In the genomic region with DNA sequence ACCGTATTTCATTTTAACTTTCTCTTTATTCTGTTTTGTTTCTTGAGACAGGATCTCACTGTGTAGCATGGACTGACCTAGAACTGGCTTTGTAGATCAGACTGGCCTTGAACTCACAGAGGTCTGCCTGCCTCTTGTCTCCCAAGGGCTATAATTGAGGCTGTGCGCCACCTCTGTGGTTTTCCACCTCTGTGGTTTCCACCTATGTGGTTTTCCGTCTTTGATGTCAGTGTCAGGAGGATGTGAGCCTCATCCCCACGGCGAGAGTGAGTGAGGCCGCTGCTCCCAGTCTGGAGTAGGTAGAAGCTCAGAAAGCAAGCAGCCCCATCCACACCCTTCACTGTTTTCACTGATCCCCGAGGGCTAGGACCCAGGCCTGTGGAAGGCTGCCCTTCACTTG, we compare ENCODE assay signal across 33 mouse cellular contexts. TPM values are rescaled to one million over a fixed set of nuclear protein-coding genes. Genes with fewer than 3 reads are reported as not detected.
DNase-seq lines count a peak whose midpoint lies in the region; ATAC-seq lines count a peak whose summit lies in the region.
"Had no signal": no experiment of that assay in that cellular context is flagged by ENCODE, and none has a peak within 500 bp of the region (broad histone marks: within the 10 kb centered on the region; RNA-seq: fewer than 3 reads in every experiment).

No protein-coding gene starts in this region.

- DNase-seq in CD4-positive, CD25-positive, alpha-beta regulatory T cell, adult 2 months (ENCODE audit: low read depth, low spot score) = peak; percentile 33
- DNase-seq in thymus, postnatal 0 days (ENCODE audit: low spot score) = peak; percentile 49
- DNase-seq in thymus, adult 18-20 months = no peak
- DNase-seq in thymus, postnatal 25 days = peak; percentile 42
- DNase-seq in adrenal gland, postnatal 4 days (ENCODE audit: low spot score in 2 of 2) = no peak
- DNase-seq: adrenal gland, adult 2 months; adrenal gland, postnatal 25 days; cerebellum, adult 18-20 months; cerebellum, adult 9-10 months; cerebellum, postnatal 14 days; forebrain, postnatal 0 days; gastrocnemius, adult 2 months; gastrocnemius, postnatal 14 days; heart, adult 11 months had no signal

- no peak overlapping the region for H3K9ac ChIP-seq in kidney, embryonic 14.5 days (ENCODE audit: low read depth, low read length)
- H3K9ac ChIP-seq: embryonic facial prominence, embryonic 12.5 days; embryonic facial prominence, embryonic 15.5 days; forebrain, postnatal 0 days; hindbrain, embryonic 12.5 days; hindbrain, embryonic 15.5 days had no signal

- no peaks in the 10 kb centered on the region for H3K27me3 ChIP-seq in kidney, embryonic 14.5 days (ENCODE audit: control insufficient read depth, insufficient read depth, low read length)
- H3K27me3 ChIP-seq: embryonic facial prominence, embryonic 12.5 days; embryonic facial prominence, embryonic 15.5 days; hindbrain, embryonic 12.5 days; hindbrain, embryonic 15.5 days had no signal

- peaks cover 54% of the 10 kb centered on the region for H3K36me3 ChIP-seq in kidney, embryonic 14.5 days (ENCODE audit: control insufficient read depth, insufficient read depth, low read length)

- 85% methylated on average over 7 of the region's 7 CpGs for WGBS in kidney, embryonic 14.5 days

- no peak for ATAC-seq in CD4-positive, CD25-positive, alpha-beta regulatory T cell, adult 4 months
- ATAC-seq in activated CD4-positive, CD25-positive, alpha-beta regulatory T cell, adult 4 months = peak; percentile 14
- no peak for ATAC-seq in kidney, embryonic 14.5 days (ENCODE audit: low FRiP score, low TSS enrichment)
- ATAC-seq: forebrain, embryonic 14.5 days; forebrain, postnatal 0 days had no signal

- no peaks in the 10 kb centered on the region for H3K4me1 ChIP-seq in kidney, embryonic 14.5 days (ENCODE audit: control insufficient read depth, insufficient read depth, low read length)
- H3K4me1 ChIP-seq: embryonic facial prominence, embryonic 12.5 days; embryonic facial prominence, embryonic 15.5 days; hindbrain, embryonic 12.5 days; hindbrain, embryonic 15.5 days had no signal

- no peak overlapping the region for H3K4me2 ChIP-seq in kidney, embryonic 14.5 days (replicated peaks; ENCODE audit: low read depth, low read length)
- H3K4me2 ChIP-seq: embryonic facial prominence, embryonic 12.5 days; embryonic facial prominence, embryonic 15.5 days; heart, embryonic 11.5 days; hindbrain, embryonic 12.5 days; hindbrain, embryonic 15.5 days had no signal

- no peaks in the 10 kb centered on the region for H3K9me3 ChIP-seq in kidney, embryonic 14.5 days (ENCODE audit: control insufficient read depth, low read length)
- H3K9me3 ChIP-seq: embryonic facial prominence, embryonic 12.5 days; embryonic facial prominence, embryonic 15.5 days; hindbrain, embryonic 12.5 days; hindbrain, embryonic 15.5 days had no signal

- H3K27ac ChIP-seq in kidney, embryonic 14.5 days (ENCODE audit: low read depth, low read length) = no peak overlapping the region
- H3K27ac ChIP-seq: embryonic facial prominence, embryonic 12.5 days; embryonic facial prominence, embryonic 15.5 days; gastrocnemius, adult 2 months; hindbrain, embryonic 12.5 days; hindbrain, embryonic 15.5 days had no signal

- H3K4me3 ChIP-seq in kidney, embryonic 14.5 days (ENCODE audit: low read length) = no peak overlapping the region
- H3K4me3 ChIP-seq: embryonic facial prominence, embryonic 12.5 days; embryonic facial prominence, embryonic 15.5 days; gastrocnemius, adult 2 months; hindbrain, embryonic 12.5 days; hindbrain, embryonic 15.5 days had no signal

RNA-seq across cellular contexts. Expression of gene Mrps26, which starts 8.7 kb away (rescaled TPM):
- polyA plus RNA-seq in CD4-positive, CD25-positive, alpha-beta regulatory T cell, adult 4 months (2017; shearing (Covaris generic)) = 10 to 100 TPM; 22.9 to 28.7 TPM
- 140 and 150 TPM in 2 replicates for polyA plus RNA-seq in thymus, postnatal 0 days (2015; fragmentation: Nextera tagmentation; extraction: Ambion mirVana)
- polyA plus RNA-seq in activated CD4-positive, CD25-positive, alpha-beta regulatory T cell, adult 4 months (2017; shearing (Covaris generic)) = 10 to 100 TPM; 25.4 to 31.1 TPM
- 99.1 and 111 TPM in 2 replicates for polyA plus RNA-seq in kidney, embryonic 14.5 days (2014; fragmentation: Nextera tagmentation; extraction: Ambion mirVana)
- total RNA-seq in adrenal gland, postnatal 4 days (2021) = 10 to 100 TPM; 72.2 to 73.0 TPM

RNA-seq across cellular contexts. Expression of gene Oxt, which starts 21.1 kb away (rescaled TPM):
- polyA plus RNA-seq in CD4-positive, CD25-positive, alpha-beta regulatory T cell, adult 4 months (2017; shearing (Covaris generic)) = not detected
- polyA plus RNA-seq in thymus, postnatal 0 days (2015; fragmentation: Nextera tagmentation; extraction: Ambion mirVana) = 0.55 and 1.3 TPM in 2 replicates
- not detected for polyA plus RNA-seq in activated CD4-positive, CD25-positive, alpha-beta regulatory T cell, adult 4 months (2017; shearing (Covaris generic))
- polyA plus RNA-seq in kidney, embryonic 14.5 days (2014; fragmentation: Nextera tagmentation; extraction: Ambion mirVana) = not detected in 2 replicates
- not detected for total RNA-seq in adrenal gland, postnatal 4 days (2021)
- total RNA-seq: adrenal gland, adult 2 months; adrenal gland, postnatal 25 days; common myeloid progenitor, adult 5-6 weeks; gastrocnemius, adult 2 months; gastrocnemius, postnatal 14 days; gastrocnemius, postnatal 4 days; heart, adult 8-10 months; heart, postnatal 25 days; hematopoietic stem cell, adult 5-6 weeks had no signal
- polyA plus RNA-seq: adrenal gland, adult 2 months; embryonic facial prominence, embryonic 12.5 days; embryonic facial prominence, embryonic 15.5 days; forebrain, embryonic 11.5 days; forebrain, embryonic 14.5 days; frontal cortex, adult 2 months; heart, embryonic 11.5 days; heart, embryonic 14.5 days; heart, postnatal 0 days; hindbrain, embryonic 12.5 days; hindbrain, embryonic 15.5 days had no signal

RNA-seq across cellular contexts. Expression of gene Avp, which starts 27.5 kb away (rescaled TPM):
- polyA plus RNA-seq in CD4-positive, CD25-positive, alpha-beta regulatory T cell, adult 4 months (2017; shearing (Covaris generic)) = not detected
- 1.6 and 2.7 TPM in 2 replicates for polyA plus RNA-seq in thymus, postnatal 0 days (2015; fragmentation: Nextera tagmentation; extraction: Ambion mirVana)
- polyA plus RNA-seq in activated CD4-positive, CD25-positive, alpha-beta regulatory T cell, adult 4 months (2017; shearing (Covaris generic)) = not detected
- not detected in 2 replicates for polyA plus RNA-seq in kidney, embryonic 14.5 days (2014; fragmentation: Nextera tagmentation; extraction: Ambion mirVana)
- total RNA-seq in adrenal gland, postnatal 4 days (2021) = not detected
- total RNA-seq: adrenal gland, adult 2 months; adrenal gland, postnatal 25 days; common myeloid progenitor, adult 5-6 weeks; ES-E14; gastrocnemius, adult 2 months; gastrocnemius, postnatal 14 days; gastrocnemius, postnatal 4 days; hematopoietic stem cell, adult 5-6 weeks had no signal
- polyA plus RNA-seq: adrenal gland, adult 2 months; embryonic facial prominence, embryonic 12.5 days; embryonic facial prominence, embryonic 15.5 days; forebrain, embryonic 11.5 days; heart, embryonic 14.5 days; hindbrain, embryonic 12.5 days; hindbrain, embryonic 15.5 days had no signal

Comparison
In these comparisons a context has a peak if more than half of its experiments do, and no peak if none do; other contexts are left out.
1. DNase-seq: peak in CD4-positive, CD25-positive, alpha-beta regulatory T cell, adult 2 months (single experiment), thymus, postnatal 0 days (single experiment) and thymus, postnatal 25 days (single experiment); none in thymus, adult 18-20 months (0 of 2) and adrenal gland, postnatal 4 days (0 of 2).